Mouse (Mus musculus): Measurements from ENCODE around the gene Vmn1r26.
"Not testable (repeated sequence)": the region's sequence is repeated elsewhere in the genome, so short reads cannot be mapped to it uniquely, and the experiment has no call there.

Vmn1r26 gene

GRCm38 (mm10) chr6:58015059-58015458 is at the start of gene Vmn1r26:
Gene Vmn1r26, minus strand, starts transcription at chr6:58015159.
- no peak for DNase-seq (ENCODE audit: low read depth)

GRCm38 (mm10) chr6:58044025-58044424 is 29.1 kb upstream of the Vmn1r26 start:
- DNase-seq (ENCODE audit: low read depth): no peak

GRCm38 (mm10) chr6:58017478-58017877 is 2.5 kb upstream of the Vmn1r26 start:
- DNase-seq (ENCODE audit: low read depth): not testable (repeated sequence)

GRCm38 (mm10) chr6:57980710-57981109 is 34.2 kb downstream of the Vmn1r26 start, which contains the start of gene Vmn1r25:
Gene Vmn1r25, minus strand, starts transcription at chr6:57980810.
- DNase-seq (ENCODE audit: low read depth): no peak

DNA sequence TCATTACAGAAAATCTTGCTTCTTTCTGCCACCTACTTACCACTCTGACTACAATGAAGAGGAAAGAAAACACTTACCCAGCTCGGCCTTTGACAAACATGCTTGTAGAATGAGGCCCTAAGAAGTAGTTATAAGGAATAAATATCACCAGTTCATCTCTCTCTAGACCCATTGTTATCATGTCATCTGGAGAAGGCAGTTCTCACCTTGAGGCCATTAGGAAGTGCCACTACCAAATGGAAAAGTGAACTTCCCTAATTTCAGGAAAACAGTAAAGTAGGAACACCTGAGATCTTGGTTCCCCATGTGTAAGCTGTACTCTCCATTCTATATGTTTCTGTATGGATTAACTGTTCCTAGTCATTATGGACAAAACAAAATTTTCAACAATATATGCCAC is 53.6 kb downstream of the Vmn1r26 start, which contains the start of gene Vmn1r24:
Gene Vmn1r24, minus strand, starts transcription at position 101 of the 400 bp plus-strand sequence.
- DNase-seq (ENCODE audit: low read depth): not testable (repeated sequence)

Measured in induced T-regulatory cell, adult 2 months (primary cell).